ENCODE assay signal across 23 mouse cellular contexts in genomic region chr5:150417223-150417622, GRCm38 (mm10).
"Had no signal": no experiment of that assay in that cellular context is flagged by ENCODE, and none has a peak within 500 bp of the region (broad histone marks: within the 10 kb centered on the region; RNA-seq: fewer than 3 reads in every experiment).

No protein-coding gene starts in this region.

- H3K27ac ChIP-seq: kidney, embryonic 15.5 days; limb, embryonic 12.5 days; limb, embryonic 15.5 days; liver, embryonic 14.5 days; macrophage; midbrain, embryonic 10.5 days; midbrain, embryonic 13.5 days; neural tube, embryonic 13.5 days; stomach, embryonic 15.5 days had no signal

- H3K9ac ChIP-seq: kidney, embryonic 15.5 days; limb, embryonic 12.5 days; limb, embryonic 15.5 days; liver, embryonic 14.5 days; liver, postnatal 0 days; lung, embryonic 14.5 days; midbrain, embryonic 13.5 days; neural tube, embryonic 13.5 days; stomach, embryonic 15.5 days had no signal

- H3K4me1 ChIP-seq: limb, embryonic 15.5 days; megakaryocyte, embryonic 14.5 days; midbrain, embryonic 10.5 days; midbrain, embryonic 13.5 days; neural tube, embryonic 13.5 days; stomach, embryonic 15.5 days had no signal

- H3K27me3 ChIP-seq: kidney, embryonic 15.5 days; limb, embryonic 12.5 days; limb, embryonic 15.5 days; megakaryocyte, embryonic 14.5 days; midbrain, embryonic 13.5 days; neural tube, embryonic 13.5 days; stomach, embryonic 15.5 days had no signal

- H3K4me3 ChIP-seq: kidney, embryonic 15.5 days; limb, embryonic 12.5 days; limb, embryonic 15.5 days; megakaryocyte, embryonic 14.5 days; midbrain, embryonic 10.5 days; midbrain, embryonic 13.5 days; myocyte; neural tube, embryonic 13.5 days; stomach, embryonic 15.5 days had no signal

- ATAC-seq: liver, postnatal 0 days; lung, postnatal 0 days; midbrain, embryonic 13.5 days; midbrain, embryonic 16.5 days had no signal

- DNase-seq: kidney, postnatal 10 days; kidney, postnatal 36 days; layer of hippocampus, adult 9-11 months; left cerebral cortex, postnatal 4 days; liver, postnatal 0 days; lung, embryonic 14.5 days; retina, postnatal 1 day; right cerebral cortex, postnatal 25 days; spleen, adult 18-20 months; thymus, postnatal 25 days had no signal

- H3K9me3 ChIP-seq: kidney, embryonic 15.5 days; stomach, embryonic 15.5 days had no signal
